Mouse (Mus musculus) left cerebral cortex, postnatal 25 days (tissue): ENCODE results near the gene 1700012P22Rik. TPM values are rescaled to one million over a fixed set of nuclear protein-coding genes. Genes with fewer than 3 reads are reported as not detected.

Experiments used
- DNase-seq, 2 experiments: peaks; one replicate each; pipeline ENCODE4 v3.0.0; 2022; ENCODE audit warnings: low spot score in 2 of 2, mixed read lengths in 1 of 2
- intact Hi-C: fragments of 180-260 bp; cut with DNase I; formaldehyde crosslinking; loops from one replicate; pipeline ENCODE4 v1.15.1; 2025
- total RNA-seq, 2 experiments: library from RNA; stranded (reverse); gene quantifications; 2 replicates each; pipeline ENCODE4 v1.2.3; 2021

The 1700012P22Rik gene
- total RNA-seq = not detected

GRCm38 (mm10) chr4:144438672-144439071 is at the start of gene 1700012P22Rik:
Gene 1700012P22Rik (minus strand): TSS chr4:144438772.
- intact Hi-C loops = no loop called here
- DNase-seq = no peak

- intact Hi-C loops = no loop called here
- DNase-seq = no peak
Observed at GRCm38 (mm10) chr4:144468091-144468490, 29.5 kb upstream of the 1700012P22Rik start.

GRCm38 (mm10) chr4:144465206-144465605 is 26.6 kb upstream of the 1700012P22Rik start:
- DNase-seq = no peak
- intact Hi-C loops = no loop called here

GRCm38 (mm10) chr4:144463656-144464055 is 25.1 kb upstream of the 1700012P22Rik start, which contains the start of gene Aadacl3:
Gene Aadacl3 (minus strand): TSS chr4:144463756.
- no peak for DNase-seq
- intact Hi-C loops = no loop called here

- intact Hi-C loops = no loop called here
- no peak for DNase-seq
Observed at GRCm38 (mm10) chr4:144453217-144453616, 14.6 kb upstream of the 1700012P22Rik start, which contains the start of gene Gm9944. Gene Gm9944 (minus strand): TSS chr4:144453317.

GRCm38 (mm10) chr4:144448546-144448945 is 10.0 kb upstream of the 1700012P22Rik start:
- no peak for DNase-seq
- intact Hi-C loops = no loop called here

GRCm38 (mm10) chr4:144441582-144441981 is 3.0 kb upstream of the 1700012P22Rik start:
- intact Hi-C loops = no loop called here
- no peak for DNase-seq

GRCm38 (mm10) chr4:144441095-144441494 is 2.5 kb upstream of the 1700012P22Rik start:
- no peak for DNase-seq
- intact Hi-C loops = no loop called here

- intact Hi-C loops = no loop called here
Observed at GRCm38 (mm10) chr4:144433216-144433615, 5.4 kb downstream of the 1700012P22Rik start.

GRCm38 (mm10) chr4:144430723-144431122 is 7.8 kb downstream of the 1700012P22Rik start:
- no peak for DNase-seq
- intact Hi-C loops = no loop called here

More at GRCm38 (mm10) chr4:144433216-144433615, 5.4 kb downstream of the 1700012P22Rik start:
- DNase-seq = no peak

GRCm38 (mm10) chr4:144428868-144429267 is 9.7 kb downstream of the 1700012P22Rik start:
- no peak for DNase-seq
- intact Hi-C loops = no loop called here

- intact Hi-C loops = no loop called here
- DNase-seq = no peak
Observed at GRCm38 (mm10) chr4:144424590-144424989, 14.0 kb downstream of the 1700012P22Rik start.

GRCm38 (mm10) chr4:144420644-144421043 is 17.9 kb downstream of the 1700012P22Rik start:
- no peak for DNase-seq
- intact Hi-C loops = no loop called here

GRCm38 (mm10) chr4:144408290-144408689 is 30.3 kb downstream of the 1700012P22Rik start, which contains the start of gene Pramef12:
Gene Pramef12 (minus strand): TSS chr4:144408464.
- intact Hi-C loops = no loop called here

GRCm38 (mm10) chr4:144406261-144406660 is 32.3 kb downstream of the 1700012P22Rik start:
- intact Hi-C loops = no loop called here
- no peak for DNase-seq

More at GRCm38 (mm10) chr4:144408290-144408689, 30.3 kb downstream of the 1700012P22Rik start, which contains the start of gene Pramef12:
- no peak for DNase-seq

- intact Hi-C loops = no loop called here
- no peak for DNase-seq
Observed at GRCm38 (mm10) chr4:144404456-144405086, 34.0 kb downstream of the 1700012P22Rik start.

GRCm38 (mm10) chr4:144402712-144403111 is 35.9 kb downstream of the 1700012P22Rik start:
- DNase-seq = no peak
- intact Hi-C loops = no loop called here

- DNase-seq = no peak
- intact Hi-C loops = no loop called here
Observed at GRCm38 (mm10) chr4:144396316-144396715, 42.3 kb downstream of the 1700012P22Rik start.

GRCm38 (mm10) chr4:144377911-144378310 is 60.7 kb downstream of the 1700012P22Rik start, which contains the start of gene Pramef20:
Gene Pramef20 (minus strand): TSS chr4:144377933.
- no peak for DNase-seq
- intact Hi-C loops = no loop called here
